Mouse (Mus musculus) cerebellum, adult 2 months (tissue): ENCODE measurements around the gene Myo10.

Experiments used
- CTCF ChIP-seq: fragments of 200-500 bp; IDR thresholded peaks from 2 replicates; pipeline ENCODE4 v1.5.1; 2011; ENCODE audit warnings: low read depth, mild to moderate bottlenecking, control low read depth, low read length, moderate library complexity, borderline replicate concordance; ENCODE audit not compliant: insufficient read depth
- POLR2A ChIP-seq: fragments of 200-500 bp; IDR thresholded peaks from 2 replicates; pipeline ENCODE4 v1.6.1; 2011; ENCODE audit warnings: low read length, control low read depth, borderline replicate concordance; ENCODE audit not compliant: insufficient read depth

- no peak for TF ChIP-seq POLR2A
- no peak for TF ChIP-seq CTCF
Observed at GRCm38 (mm10) chr15:25797179-25797578, 174.9 kb downstream of the Myo10 start.
